Mouse (Mus musculus) kidney, embryonic 16.5 days (tissue): ENCODE data around the gene Irf4. TPM values are rescaled to one million over a fixed set of nuclear protein-coding genes. Genes with fewer than 3 reads are reported as not detected.

ENCODE experiments used
- ATAC-seq: fragments of 200-750 bp; cut with Nextera tagmentation; 2 replicates; pipeline ENCODE4 v1.8.0; 2017; ENCODE audit warnings: moderate TSS enrichment; ENCODE audit not compliant: low FRiP score, low TSS enrichment
- H3K27ac ChIP-seq: fragments of 300-500 bp; sonication (generic); 2 replicates; pipeline ENCODE4 v1.5.1; 2014; ENCODE audit warnings: low read length
- H3K27me3 ChIP-seq: fragments of 300-500 bp; sonication (generic); 2 replicates; pipeline ENCODE4 v1.6.1; 2014; ENCODE audit warnings: low read length, control low read depth, mixed read lengths; ENCODE audit not compliant: insufficient read depth
- H3K36me3 ChIP-seq: fragments of 300-500 bp; sonication (generic); 2 replicates; pipeline ENCODE4 v1.6.1; 2014; ENCODE audit warnings: low read length, control low read depth, mixed read lengths; ENCODE audit not compliant: insufficient read depth
- H3K4me1 ChIP-seq: fragments of 300-500 bp; sonication (generic); 2 replicates; pipeline ENCODE4 v1.6.1; 2014; ENCODE audit warnings: low read length, control low read depth, mixed read lengths; ENCODE audit not compliant: insufficient read depth
- H3K4me2 ChIP-seq: fragments of 300-500 bp; sonication (generic); replicated peaks from 2 replicates; pipeline ENCODE4 v1.6.1; 2014; ENCODE audit warnings: low read depth, low read length
- H3K4me3 ChIP-seq: fragments of 300-500 bp; sonication (generic); 2 replicates; pipeline ENCODE4 v1.5.1; 2014; ENCODE audit warnings: mild to moderate bottlenecking, low read length
- H3K9ac ChIP-seq: fragments of 300-500 bp; sonication (generic); replicated peaks from 2 replicates; pipeline ENCODE4 v1.6.1; 2014; ENCODE audit warnings: low read length
- H3K9me3 ChIP-seq: fragments of 300-500 bp; sonication (generic); 2 replicates; pipeline ENCODE4 v1.6.1; 2016; ENCODE audit warnings: low read length, control low read depth
- WGBS: fragments of 180-500 bp; shearing (Covaris S2); extraction: QIAGEN DNeasy Blood & Tissue Kit; methylation state at CpG from one replicate; pipeline ENCODE4 v1.1.7; 2014; 5-methylcytosine and 5-hydroxymethylcytosine counted together
- polyA plus RNA-seq: library from polyadenylated mRNA; unstranded; fragments of >200 nt; fragmentation: Nextera tagmentation; extraction: Ambion mirVana; gene quantifications from 2 replicates; pipeline ENCODE4 v1.2.1, GENCODE M21; 2015

Irf4 gene
- polyA plus RNA-seq, 1 experiment from 2014 or later: 0.15 TPM

- Histone ChIP-seq H3K4me2 (no peak overlapping the region), H3K27me3 (no peaks in the 10 kb centered on the region), H3K4me1 (peaks cover 7% of the 10 kb centered on the region; the same call in 1 of the 2 replicates), H3K9me3 (no peaks in the 10 kb centered on the region), H3K4me3 (no peak overlapping the region), H3K27ac (no peak overlapping the region), H3K36me3 (no peaks in the 10 kb centered on the region), H3K9ac (no peak overlapping the region)
- no peak for ATAC-seq
- 86% methylated on average over 4 of the region's 4 CpGs for WGBS
Observed at GRCm38 (mm10) chr13:30715573-30715972, 33.5 kb upstream of the Irf4 start.

GRCm38 (mm10) chr13:30716611-30717010 lies 32.4 kb upstream of the Irf4 start:
- 83% methylated on average over 5 of the region's 5 CpGs for WGBS
- Histone ChIP-seq H3K4me1 (peaks cover 7% of the 10 kb centered on the region; the same call in 1 of the 2 replicates), H3K9me3 (no peaks in the 10 kb centered on the region), H3K4me2 (no peak overlapping the region), H3K36me3 (no peaks in the 10 kb centered on the region), H3K4me3 (no peak overlapping the region), H3K27ac (no peak overlapping the region), H3K9ac (no peak overlapping the region), H3K27me3 (no peaks in the 10 kb centered on the region)
- ATAC-seq: no peak

- no peak overlapping the region for H3K27ac ChIP-seq
- peak; percentile 44; the same call in 1 of the 2 replicates for ATAC-seq
- H3K36me3 ChIP-seq: no peaks in the 10 kb centered on the region
- no peak overlapping the region for H3K9ac ChIP-seq
- H3K27me3 ChIP-seq: no peaks in the 10 kb centered on the region
- 14% methylated on average over 7 of the region's 7 CpGs for WGBS
- no peak overlapping the region for H3K4me2 ChIP-seq
- H3K4me1 ChIP-seq: peaks cover 15% of the 10 kb centered on the region; the same call in 1 of the 2 replicates
- no peak overlapping the region for H3K4me3 ChIP-seq
- H3K9me3 ChIP-seq: no peaks in the 10 kb centered on the region
Observed at GRCm38 (mm10) chr13:30722601-30723000, 26.4 kb upstream of the Irf4 start.

- Histone ChIP-seq H3K4me3 (no peak overlapping the region), H3K4me1 (peaks cover 15% of the 10 kb centered on the region; the same call in 1 of the 2 replicates), H3K9ac (no peak overlapping the region), H3K27me3 (no peaks in the 10 kb centered on the region), H3K4me2 (no peak overlapping the region), H3K27ac (no peak overlapping the region), H3K9me3 (no peaks in the 10 kb centered on the region), H3K36me3 (no peaks in the 10 kb centered on the region)
- ATAC-seq: no peak
- WGBS: 52% methylated on average over 5 of the region's 5 CpGs
Observed at GRCm38 (mm10) chr13:30723258-30723657, 25.8 kb upstream of the Irf4 start.

- Histone ChIP-seq H3K9me3 (no peaks in the 10 kb centered on the region), H3K4me3 (no peak overlapping the region), H3K27me3 (no peaks in the 10 kb centered on the region), H3K27ac (no peak overlapping the region), H3K9ac (no peak overlapping the region), H3K4me1 (peaks cover 15% of the 10 kb centered on the region; the same call in 1 of the 2 replicates), H3K4me2 (no peak overlapping the region), H3K36me3 (no peaks in the 10 kb centered on the region)
- no peak for ATAC-seq
- WGBS: 66% methylated on average over 8 of the region's 8 CpGs
Observed at GRCm38 (mm10) chr13:30723858-30724257, 25.2 kb upstream of the Irf4 start.

- Histone ChIP-seq H3K4me2 (no peak overlapping the region), H3K9ac (no peak overlapping the region), H3K9me3 (no peaks in the 10 kb centered on the region), H3K27me3 (no peaks in the 10 kb centered on the region), H3K27ac (no peak overlapping the region), H3K4me3 (no peak overlapping the region), H3K4me1 (peaks cover 15% of the 10 kb centered on the region; the same call in 1 of the 2 replicates), H3K36me3 (no peaks in the 10 kb centered on the region)
- no peak for ATAC-seq
- 35% methylated on average over 7 of the region's 7 CpGs for WGBS
Observed at GRCm38 (mm10) chr13:30724691-30725271, 24.2 kb upstream of the Irf4 start.

GRCm38 (mm10) chr13:30726879-30727278 lies 22.1 kb upstream of the Irf4 start:
- Histone ChIP-seq H3K9me3 (no peaks in the 10 kb centered on the region), H3K4me3 (no peak overlapping the region), H3K36me3 (no peaks in the 10 kb centered on the region), H3K4me2 (no peak overlapping the region), H3K9ac (no peak overlapping the region), H3K4me1 (peaks cover 15% of the 10 kb centered on the region; the same call in 1 of the 2 replicates), H3K27me3 (no peaks in the 10 kb centered on the region), H3K27ac (no peak overlapping the region)
- no peak for ATAC-seq
- 68% methylated on average over 4 of the region's 4 CpGs for WGBS

GRCm38 (mm10) chr13:30728155-30728554 lies 20.9 kb upstream of the Irf4 start:
- no peaks in the 10 kb centered on the region for H3K9me3 ChIP-seq
- H3K4me2 ChIP-seq: no peak overlapping the region
- peaks cover 11% of the 10 kb centered on the region; the same call in 1 of the 2 replicates for H3K4me1 ChIP-seq
- H3K27me3 ChIP-seq: no peaks in the 10 kb centered on the region
- no peak overlapping the region for H3K27ac ChIP-seq
- H3K36me3 ChIP-seq: no peaks in the 10 kb centered on the region
- no peak overlapping the region for H3K4me3 ChIP-seq
- no peak for ATAC-seq
- 95% methylated on average over 7 of the region's 7 CpGs for WGBS
- H3K9ac ChIP-seq: no peak overlapping the region

- no peaks in the 10 kb centered on the region for H3K27me3 ChIP-seq
- H3K9me3 ChIP-seq: no peaks in the 10 kb centered on the region
- no peaks in the 10 kb centered on the region for H3K36me3 ChIP-seq
- 22% methylated on average over 6 of the region's 6 CpGs for WGBS
- ATAC-seq: no peak
- H3K4me1 ChIP-seq: peaks cover 11% of the 10 kb centered on the region; the same call in 1 of the 2 replicates
- H3K4me3 ChIP-seq: no peak overlapping the region
- H3K9ac ChIP-seq: no peak overlapping the region
- H3K4me2 ChIP-seq: no peak overlapping the region
- H3K27ac ChIP-seq: no peak overlapping the region
Observed at GRCm38 (mm10) chr13:30729245-30729644, 19.8 kb upstream of the Irf4 start.

GRCm38 (mm10) chr13:30730104-30730793 lies 18.8 kb upstream of the Irf4 start:
- H3K36me3 ChIP-seq: no peaks in the 10 kb centered on the region
- H3K4me3 ChIP-seq: no peak overlapping the region
- H3K4me1 ChIP-seq: peaks cover 5% of the 10 kb centered on the region; the same call in 1 of the 2 replicates
- no peaks in the 10 kb centered on the region for H3K27me3 ChIP-seq
- H3K9ac ChIP-seq: no peak overlapping the region
- no peak for ATAC-seq
- no peaks in the 10 kb centered on the region for H3K9me3 ChIP-seq
- 80% methylated on average over 15 of the region's 15 CpGs for WGBS
- no peak overlapping the region for H3K4me2 ChIP-seq
- H3K27ac ChIP-seq: no peak overlapping the region
